Mouse (Mus musculus): ENCODE results near the gene Gramd1a. TPM values are rescaled to one million over a fixed set of nuclear protein-coding genes. Genes with fewer than 3 reads are reported as not detected.

The Gramd1a gene
- polyA plus RNA-seq, 1 experiment from 2014 or later = 120 TPM

DNA sequence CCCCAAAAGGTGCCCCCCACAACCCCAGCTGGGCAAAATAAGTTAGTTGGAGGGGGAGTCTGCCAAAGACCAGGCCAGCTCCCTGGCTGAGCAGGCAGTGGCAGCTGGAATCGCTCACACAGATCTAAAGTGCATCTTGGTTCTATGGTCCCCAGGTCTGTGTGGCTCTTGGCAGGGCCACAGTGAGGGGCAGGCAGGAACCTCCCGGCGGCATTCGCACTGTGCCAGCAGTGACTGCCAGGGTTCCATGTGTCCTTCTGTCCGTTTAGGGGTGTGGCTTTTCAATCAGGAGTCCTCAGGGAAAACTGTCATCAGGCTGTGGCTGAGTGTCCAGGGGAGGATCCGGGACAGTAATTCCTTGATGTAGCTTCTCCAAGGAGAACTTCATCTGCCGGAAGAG is 25.5 kb downstream of the Gramd1a start:
- no peak for DNase-seq (ENCODE audit: low spot score)
- no peaks in the 10 kb centered on the region for H3K9me3 ChIP-seq (ENCODE audit: control insufficient read depth, low read length)
- peaks cover 28% of the 10 kb centered on the region for H3K27me3 ChIP-seq (ENCODE audit: control insufficient read depth, insufficient read depth, low read length)
- no peak for ATAC-seq (ENCODE audit: low FRiP score)
- no peak overlapping the region for H3K4me2 ChIP-seq (replicated peaks; ENCODE audit: low read depth, low read length)
- no peak overlapping the region for H3K27ac ChIP-seq (ENCODE audit: low read depth, low read length)
- H3K4me1 ChIP-seq (replicated peaks; ENCODE audit: control insufficient read depth, insufficient read depth, low read length) = no peaks in the 10 kb centered on the region
- 96% methylated on average over 7 of the region's 7 CpGs for WGBS
- peaks cover 34% of the 10 kb centered on the region for H3K36me3 ChIP-seq (ENCODE audit: control insufficient read depth, insufficient read depth, low read length)
- H3K4me3 ChIP-seq (ENCODE audit: low read depth, low read length) = no peak overlapping the region
- no peak overlapping the region for H3K9ac ChIP-seq (ENCODE audit: low read depth, low read length)

DNA sequence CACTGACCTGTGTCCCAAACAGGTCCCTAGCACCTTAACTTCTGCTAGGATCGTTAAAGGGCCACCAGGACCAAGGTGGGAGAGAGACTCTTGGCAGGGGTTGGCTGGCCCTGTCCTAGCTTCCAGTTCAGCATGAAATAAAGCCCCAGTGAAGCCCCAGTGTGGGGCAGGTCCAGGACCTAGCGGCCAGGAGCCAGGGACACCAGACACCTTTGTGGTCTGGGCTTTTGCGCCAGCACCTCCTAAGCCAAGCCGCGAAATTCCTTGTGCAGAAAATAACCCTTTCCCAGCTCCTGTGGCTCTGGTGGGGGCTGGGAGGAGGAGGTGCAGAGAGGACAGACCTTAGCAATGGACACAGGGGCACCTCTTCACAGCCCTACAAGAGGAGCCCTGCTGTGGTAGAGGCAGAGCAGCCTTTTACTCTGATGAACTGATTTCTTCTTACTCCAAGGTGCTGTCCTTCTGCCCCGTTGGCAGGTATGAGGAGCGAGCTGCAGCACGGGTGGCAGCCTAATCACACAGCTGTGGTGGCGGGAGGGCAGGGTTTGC is 27.5 kb downstream of the Gramd1a start:
- WGBS = 68% methylated on average over 9 of the region's 9 CpGs
- Histone ChIP-seq H3K27me3 (ENCODE audit: control insufficient read depth, insufficient read depth, low read length) (peaks cover 33% of the 10 kb centered on the region), H3K4me2 (replicated peaks; ENCODE audit: low read depth, low read length) (no peak overlapping the region), H3K4me1 (replicated peaks; ENCODE audit: control insufficient read depth, insufficient read depth, low read length) (no peaks in the 10 kb centered on the region), H3K36me3 (ENCODE audit: control insufficient read depth, insufficient read depth, low read length) (peaks cover 23% of the 10 kb centered on the region), H3K27ac (ENCODE audit: low read depth, low read length) (no peak overlapping the region), H3K9me3 (ENCODE audit: control insufficient read depth, low read length) (no peaks in the 10 kb centered on the region), H3K9ac (ENCODE audit: low read depth, low read length) (no peak overlapping the region), H3K4me3 (ENCODE audit: low read depth, low read length) (no peak overlapping the region)
- ATAC-seq (ENCODE audit: low FRiP score) = peak; percentile 6; the same call in 1 of the 2 replicates
- no peak for DNase-seq (ENCODE audit: low spot score)

DNA sequence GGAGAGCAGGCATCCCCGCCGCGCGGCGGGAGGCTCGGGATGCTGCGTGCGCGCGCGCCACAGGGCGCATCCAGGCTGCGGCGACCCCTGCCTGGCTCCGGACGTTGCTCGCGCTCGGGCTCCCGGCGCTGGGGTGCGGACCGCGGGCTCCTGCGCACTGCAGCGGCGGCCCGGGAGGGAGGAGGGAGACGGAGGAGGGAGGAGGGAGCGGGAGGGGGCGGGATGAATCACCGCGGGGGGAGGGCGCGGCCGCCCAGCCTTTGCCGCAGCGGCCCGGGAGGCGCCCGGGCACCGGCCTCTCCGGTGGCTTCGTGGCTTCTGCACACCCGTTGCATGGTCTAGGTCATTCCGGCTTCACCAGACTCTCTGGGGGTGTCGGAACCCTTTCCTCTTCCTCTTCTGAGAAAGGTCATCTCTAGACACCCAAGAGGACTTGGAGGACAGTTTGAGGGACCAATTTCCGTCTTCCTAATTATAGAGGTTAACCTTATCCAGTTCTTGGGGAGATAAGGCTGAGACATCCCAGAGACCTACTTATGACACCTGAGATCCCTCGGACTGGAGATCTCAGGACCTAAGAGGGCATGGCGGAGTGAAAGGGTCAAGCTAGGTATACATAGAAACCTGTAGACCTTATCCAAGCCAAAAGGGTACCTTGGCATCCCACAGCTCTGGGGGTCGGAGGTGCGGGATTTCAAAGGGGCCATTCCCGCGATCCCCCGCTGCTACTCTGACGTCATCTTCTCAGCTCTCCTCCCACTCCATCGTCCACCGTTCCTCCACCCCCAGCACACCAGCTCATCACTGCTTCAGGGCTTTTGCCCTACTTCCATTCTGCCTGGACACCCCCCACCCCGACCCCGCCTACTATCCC is 28.6 kb downstream of the Gramd1a start, which contains the start of gene Scn1b:
TSS of gene Scn1b (minus strand) at position 153 of the 874 bp plus-strand sequence.
- Histone ChIP-seq H3K4me1 (replicated peaks; ENCODE audit: control insufficient read depth, insufficient read depth, low read length) (no peaks in the 10 kb centered on the region), H3K27ac (ENCODE audit: low read depth, low read length) (no peak within 1 kb of the TSS), H3K9ac (ENCODE audit: low read depth, low read length) (peak within 1 kb of the TSS; percentile 47; the same call in 1 of the 2 replicates), H3K36me3 (ENCODE audit: control insufficient read depth, insufficient read depth, low read length) (peaks cover 12% of the 10 kb centered on the region), H3K4me2 (replicated peaks; ENCODE audit: low read depth, low read length) (peak within 1 kb of the TSS; percentile 92), H3K4me3 (ENCODE audit: low read depth, low read length) (peak within 1 kb of the TSS; percentile 48), H3K27me3 (ENCODE audit: control insufficient read depth, insufficient read depth, low read length) (peaks cover 33% of the 10 kb centered on the region), H3K9me3 (ENCODE audit: control insufficient read depth, low read length) (no peaks in the 10 kb centered on the region)
- peak; percentile 41 for DNase-seq (ENCODE audit: low spot score)
- WGBS = 4% methylated on average over 34 of the region's 60 CpGs
- peak; percentile 48; the same call in 1 of the 2 replicates for ATAC-seq (ENCODE audit: low FRiP score)

DNA sequence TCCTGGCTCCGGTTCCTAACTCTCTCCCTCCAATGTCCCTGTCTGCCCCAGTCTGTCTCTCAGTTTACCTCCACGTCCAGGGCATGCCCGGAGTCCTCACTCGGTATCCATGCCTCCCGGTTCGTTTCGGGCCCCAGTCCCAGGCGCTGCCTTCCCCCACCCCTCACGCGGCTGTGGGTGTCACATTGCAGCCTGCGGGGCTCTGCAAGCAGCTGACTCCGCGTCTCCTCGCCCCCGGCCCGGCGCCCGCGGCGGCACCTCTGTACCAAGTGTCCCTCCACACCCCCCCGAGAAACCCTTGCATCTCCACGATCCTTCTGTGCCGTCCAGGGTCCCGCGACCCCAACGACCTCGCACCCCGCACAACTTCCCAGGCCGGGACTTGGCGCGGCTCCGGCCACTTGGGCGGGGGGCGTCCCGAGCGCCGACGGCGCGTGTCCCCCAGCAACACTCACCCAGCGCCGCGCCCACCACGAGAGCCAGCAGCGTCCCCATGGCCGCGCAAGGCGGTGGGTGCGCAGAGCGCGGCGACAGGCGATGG is 29.4 kb downstream of the Gramd1a start:
- no peaks in the 10 kb centered on the region for H3K4me1 ChIP-seq (replicated peaks; ENCODE audit: control insufficient read depth, insufficient read depth, low read length)
- H3K27me3 ChIP-seq (ENCODE audit: control insufficient read depth, insufficient read depth, low read length) = peaks cover 33% of the 10 kb centered on the region
- DNase-seq (ENCODE audit: low spot score) (peak; percentile 30), ATAC-seq (ENCODE audit: low FRiP score) (no peak; the same call in 1 of the 2 replicates)
- no peaks in the 10 kb centered on the region for H3K9me3 ChIP-seq (ENCODE audit: control insufficient read depth, low read length)
- H3K27ac ChIP-seq (ENCODE audit: low read depth, low read length) = no peak overlapping the region
- H3K9ac ChIP-seq (ENCODE audit: low read depth, low read length) = peak overlapping the region; percentile 47; the same call in 1 of the 2 replicates
- peaks cover 11% of the 10 kb centered on the region for H3K36me3 ChIP-seq (ENCODE audit: control insufficient read depth, insufficient read depth, low read length)
- peak overlapping the region; percentile 92 for H3K4me2 ChIP-seq (replicated peaks; ENCODE audit: low read depth, low read length)
- H3K4me3 ChIP-seq (ENCODE audit: low read depth, low read length) = peak overlapping the region; percentile 48
- under 1% methylated on average over 52 of the region's 53 CpGs for WGBS

DNA sequence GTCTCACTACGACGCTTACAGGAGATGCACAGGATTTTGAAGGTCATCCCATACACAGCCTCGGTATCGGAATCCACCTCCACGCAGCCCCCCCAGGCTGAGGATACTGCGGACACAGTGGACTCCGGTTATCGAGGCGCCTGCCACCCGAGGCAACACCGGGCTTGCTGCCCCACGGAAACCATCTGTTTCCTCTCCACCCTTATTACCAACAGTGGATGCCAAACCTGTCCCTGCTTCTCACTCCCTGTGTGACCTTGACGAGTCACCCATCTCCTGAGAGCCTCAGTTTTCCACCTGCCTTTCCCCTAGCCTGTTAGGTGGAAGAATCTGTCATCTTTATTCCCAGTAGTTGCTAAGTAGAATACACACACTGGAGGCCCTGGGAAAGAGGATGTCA is 30.6 kb downstream of the Gramd1a start:
- Histone ChIP-seq H3K4me2 (replicated peaks; ENCODE audit: low read depth, low read length) (no peak overlapping the region), H3K4me1 (replicated peaks; ENCODE audit: control insufficient read depth, insufficient read depth, low read length) (no peaks in the 10 kb centered on the region), H3K9me3 (ENCODE audit: control insufficient read depth, low read length) (no peaks in the 10 kb centered on the region), H3K27ac (ENCODE audit: low read depth, low read length) (no peak overlapping the region), H3K36me3 (ENCODE audit: control insufficient read depth, insufficient read depth, low read length) (peaks cover 8% of the 10 kb centered on the region), H3K27me3 (ENCODE audit: control insufficient read depth, insufficient read depth, low read length) (peaks cover 33% of the 10 kb centered on the region), H3K9ac (ENCODE audit: low read depth, low read length) (no peak overlapping the region), H3K4me3 (ENCODE audit: low read depth, low read length) (no peak overlapping the region)
- DNase-seq (ENCODE audit: low spot score) (no peak), ATAC-seq (ENCODE audit: low FRiP score) (no peak)
- WGBS = 84% methylated on average over 13 of the region's 13 CpGs

DNA sequence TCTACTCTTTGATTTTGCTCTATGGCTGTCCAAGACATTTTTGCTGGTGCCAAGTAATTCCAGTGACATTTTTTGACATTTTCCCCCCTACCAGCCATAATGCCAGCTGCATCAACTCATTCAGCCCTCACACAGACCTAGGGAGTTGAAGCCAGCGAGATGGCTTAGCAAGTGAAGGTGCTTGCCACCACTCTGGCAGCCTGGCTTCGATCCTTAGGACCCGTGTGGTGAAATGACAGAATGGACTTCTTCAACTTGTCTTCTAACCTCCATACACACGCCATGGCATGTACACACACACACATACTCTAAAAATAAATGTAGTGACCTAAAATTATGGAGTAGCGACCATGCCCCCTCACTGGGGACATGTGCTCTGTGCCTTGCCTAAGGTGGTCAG is 31.3 kb downstream of the Gramd1a start:
- ATAC-seq (ENCODE audit: low FRiP score) (no peak), DNase-seq (ENCODE audit: low spot score) (no peak)
- Histone ChIP-seq H3K27me3 (ENCODE audit: control insufficient read depth, insufficient read depth, low read length) (peaks cover 33% of the 10 kb centered on the region), H3K9me3 (ENCODE audit: control insufficient read depth, low read length) (no peaks in the 10 kb centered on the region), H3K27ac (ENCODE audit: low read depth, low read length) (no peak overlapping the region), H3K36me3 (ENCODE audit: control insufficient read depth, insufficient read depth, low read length) (0 out of 2 replicates have a peak, but pooled peaks cover under 1% of the 10 kb centered on the region), H3K9ac (ENCODE audit: low read depth, low read length) (no peak overlapping the region), H3K4me2 (replicated peaks; ENCODE audit: low read depth, low read length) (no peak overlapping the region), H3K4me1 (replicated peaks; ENCODE audit: control insufficient read depth, insufficient read depth, low read length) (no peaks in the 10 kb centered on the region), H3K4me3 (ENCODE audit: low read depth, low read length) (no peak overlapping the region)
- whole genome bisulfite sequencing = 83% methylated on average over 5 of the region's 5 CpGs

DNA sequence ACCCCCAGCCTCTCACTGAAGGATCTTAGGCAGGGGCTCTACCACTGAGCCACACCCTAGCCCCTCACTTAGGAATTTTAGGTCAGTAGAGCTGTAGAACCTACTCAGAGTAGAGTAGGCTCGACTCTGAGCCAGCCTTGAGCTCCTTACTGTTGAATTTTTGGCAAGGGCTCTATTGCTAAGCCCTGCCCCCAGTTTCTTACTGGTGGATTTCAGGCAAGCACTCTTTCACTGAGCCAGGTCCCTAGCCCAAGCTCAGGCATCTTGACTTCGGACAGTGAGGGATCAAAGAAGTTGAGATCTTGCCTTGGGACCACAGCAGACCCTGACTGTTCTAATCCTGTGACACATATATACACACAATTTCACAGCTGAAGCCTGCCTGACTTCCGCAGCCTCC is 32.0 kb downstream of the Gramd1a start:
- DNase-seq (ENCODE audit: low spot score) = no peak
- WGBS = 85% methylated on average over 3 of the region's 3 CpGs

DNA sequence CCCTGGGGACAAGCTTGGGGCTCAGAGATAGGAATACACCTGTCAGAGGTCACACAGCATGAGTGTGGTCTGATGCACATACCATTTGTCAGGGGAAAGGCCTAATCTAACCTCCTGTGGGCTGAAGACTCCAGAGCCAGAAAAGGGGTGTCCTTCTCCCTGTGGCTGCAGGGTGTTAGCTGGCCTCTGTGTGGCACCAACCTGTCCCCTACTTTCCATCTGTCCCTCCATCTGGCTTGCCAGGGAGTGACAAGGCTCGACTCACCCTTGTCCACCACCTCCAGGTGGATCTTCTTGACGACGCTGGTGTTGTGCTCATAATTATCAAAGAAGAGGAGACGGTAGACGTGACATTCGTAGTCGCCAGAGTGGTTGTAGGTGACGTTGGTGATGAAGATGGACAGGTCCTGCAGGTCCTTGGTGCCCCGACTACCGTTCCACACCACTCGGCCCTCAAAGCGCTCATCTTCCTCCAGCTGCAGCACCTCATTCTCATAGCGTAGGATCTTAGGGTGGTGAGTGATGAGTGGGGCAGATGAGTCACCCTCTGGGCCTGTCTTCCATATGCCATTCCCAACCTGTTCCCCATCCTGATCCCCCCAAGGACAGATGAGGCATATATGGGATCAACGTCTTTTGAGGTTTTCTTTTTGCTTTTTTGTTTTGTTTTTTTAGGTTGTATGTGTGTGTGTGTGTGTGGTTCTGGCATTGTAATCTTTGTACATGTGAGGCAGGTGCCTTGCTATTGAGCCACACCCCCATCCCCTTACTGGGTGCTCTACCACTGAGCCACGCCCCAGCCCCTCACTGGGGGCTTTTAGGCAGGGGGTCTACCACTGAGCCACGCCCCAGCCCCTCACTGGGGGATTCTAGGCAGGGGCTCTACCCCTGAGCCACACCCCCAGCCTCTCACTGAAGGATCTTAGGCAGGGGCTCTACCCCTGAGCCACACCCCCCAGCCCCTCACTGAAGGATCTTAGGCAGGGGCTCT is 32.8 kb downstream of the Gramd1a start:
- ATAC-seq (ENCODE audit: low FRiP score) = no peak
- 91% methylated on average over 14 of the region's 16 CpGs for WGBS

More for the DNA sequence above, 32.0 kb downstream of the Gramd1a start:
- Histone ChIP-seq H3K27ac (ENCODE audit: low read depth, low read length) (no peak overlapping the region), H3K9me3 (ENCODE audit: control insufficient read depth, low read length) (no peaks in the 10 kb centered on the region), H3K4me1 (replicated peaks; ENCODE audit: control insufficient read depth, insufficient read depth, low read length) (no peaks in the 10 kb centered on the region), H3K27me3 (ENCODE audit: control insufficient read depth, insufficient read depth, low read length) (peaks cover 33% of the 10 kb centered on the region), H3K4me3 (ENCODE audit: low read depth, low read length) (no peak overlapping the region), H3K4me2 (replicated peaks; ENCODE audit: low read depth, low read length) (no peak overlapping the region), H3K36me3 (ENCODE audit: control insufficient read depth, insufficient read depth, low read length) (no peaks in the 10 kb centered on the region), H3K9ac (ENCODE audit: low read depth, low read length) (no peak overlapping the region)
- no peak for ATAC-seq (ENCODE audit: low FRiP score)

More for the DNA sequence above, 32.8 kb downstream of the Gramd1a start:
- Histone ChIP-seq H3K4me3 (ENCODE audit: low read depth, low read length) (no peak overlapping the region), H3K9ac (ENCODE audit: low read depth, low read length) (no peak overlapping the region), H3K27me3 (ENCODE audit: control insufficient read depth, insufficient read depth, low read length) (peaks cover 28% of the 10 kb centered on the region), H3K4me1 (replicated peaks; ENCODE audit: control insufficient read depth, insufficient read depth, low read length) (no peaks in the 10 kb centered on the region), H3K36me3 (ENCODE audit: control insufficient read depth, insufficient read depth, low read length) (no peaks in the 10 kb centered on the region), H3K4me2 (replicated peaks; ENCODE audit: low read depth, low read length) (no peak overlapping the region), H3K27ac (ENCODE audit: low read depth, low read length) (no peak overlapping the region), H3K9me3 (ENCODE audit: control insufficient read depth, low read length) (no peaks in the 10 kb centered on the region)
- no peak for DNase-seq (ENCODE audit: low spot score)
